Mouse (Mus musculus): ENCODE results near the gene Gla. TPM values are rescaled to one million over a fixed set of nuclear protein-coding genes. Genes with fewer than 3 reads are reported as not detected.

The Gla gene
- 5.9 and 6.4 TPM in 2 replicates for polyA plus RNA-seq (2015; fragmentation: Nextera tagmentation; extraction: Ambion mirVana)

DNA sequence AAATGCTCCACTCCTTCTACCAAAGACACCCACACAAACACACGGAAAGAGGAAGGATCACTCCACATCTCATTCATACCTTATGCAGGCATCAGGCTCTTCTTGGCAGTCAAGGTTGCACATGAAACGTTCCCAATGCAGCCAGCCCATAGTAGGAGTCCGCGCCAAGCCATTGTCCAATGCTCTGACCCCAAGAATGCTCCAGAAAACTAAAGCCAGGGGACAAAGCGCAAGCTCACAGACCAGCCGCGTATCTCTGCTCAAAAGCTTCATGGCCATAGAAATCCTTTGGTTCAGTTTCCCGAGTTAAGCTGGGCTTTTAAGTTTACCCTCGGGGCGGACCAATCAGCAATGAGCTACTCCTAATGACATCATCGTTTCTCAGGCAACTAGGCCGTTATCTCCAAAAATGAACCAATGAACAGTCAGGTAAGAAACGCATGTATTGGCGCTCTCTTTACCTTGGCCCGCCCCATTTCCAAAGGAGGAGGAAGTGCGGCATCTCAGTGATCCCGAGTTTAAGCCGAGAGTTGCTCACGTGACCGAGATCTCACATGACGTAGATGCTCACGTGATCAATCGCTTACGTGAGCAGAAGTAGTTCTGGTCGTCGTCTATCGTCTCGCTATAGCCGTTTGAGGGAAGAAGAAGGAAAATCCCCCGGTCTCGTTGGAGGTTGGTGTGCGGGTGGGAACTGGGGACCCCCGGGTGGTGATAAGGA lies at the start of gene Gla, which contains the start of gene Hnrnph2:
Gene Gla, minus strand, starts transcription at position 467 of the 721 bp plus-strand sequence.
Gene Hnrnph2, plus strand, starts transcription at position 521 of the 721 bp plus-strand sequence.

DNA sequence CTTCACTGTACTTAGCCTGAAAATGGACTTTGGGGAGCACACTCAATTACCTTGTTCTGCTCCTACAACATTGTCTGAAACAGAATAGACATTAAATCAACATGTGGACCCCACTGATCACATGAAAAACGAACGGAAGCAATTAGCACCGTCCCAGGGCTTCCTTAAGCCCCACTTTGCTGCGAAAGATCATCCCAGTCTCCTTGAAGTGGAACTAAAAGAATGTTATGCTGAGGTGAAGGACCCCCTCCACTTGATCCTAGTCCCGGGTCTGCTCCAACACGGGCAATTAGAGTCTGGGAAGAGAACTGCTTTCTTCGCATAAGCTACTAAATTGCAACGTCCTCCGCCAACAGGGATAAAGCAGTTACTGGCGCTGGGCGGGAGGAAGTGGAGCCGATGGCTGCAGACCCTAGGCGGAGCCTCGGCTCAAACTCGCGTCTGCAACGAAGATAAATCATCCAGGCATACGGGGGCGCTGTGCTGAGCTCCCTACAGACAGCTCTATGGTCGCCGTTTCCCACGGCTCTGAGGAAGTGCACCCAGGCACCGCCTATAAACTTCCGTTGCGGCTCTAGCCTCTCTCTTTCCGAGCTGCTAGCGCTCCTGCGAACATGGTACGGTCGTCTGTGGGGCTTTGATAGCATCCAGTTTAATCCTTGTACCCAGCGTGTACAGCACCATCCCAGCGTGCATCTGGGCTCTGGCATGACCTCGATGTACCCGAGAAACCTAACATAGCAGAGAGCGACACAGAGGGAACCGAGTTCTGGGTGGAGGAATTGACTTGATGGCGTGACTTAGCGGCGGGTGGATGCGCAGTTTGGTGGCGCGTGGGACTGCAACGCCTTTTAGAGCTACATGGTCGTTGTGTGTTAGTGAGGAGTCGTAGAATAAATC lies 15.6 kb downstream of the Gla start, which contains the start of gene Rpl36a:
Gene Rpl36a, plus strand, starts transcription at position 552 of the 900 bp plus-strand sequence.

DNA sequence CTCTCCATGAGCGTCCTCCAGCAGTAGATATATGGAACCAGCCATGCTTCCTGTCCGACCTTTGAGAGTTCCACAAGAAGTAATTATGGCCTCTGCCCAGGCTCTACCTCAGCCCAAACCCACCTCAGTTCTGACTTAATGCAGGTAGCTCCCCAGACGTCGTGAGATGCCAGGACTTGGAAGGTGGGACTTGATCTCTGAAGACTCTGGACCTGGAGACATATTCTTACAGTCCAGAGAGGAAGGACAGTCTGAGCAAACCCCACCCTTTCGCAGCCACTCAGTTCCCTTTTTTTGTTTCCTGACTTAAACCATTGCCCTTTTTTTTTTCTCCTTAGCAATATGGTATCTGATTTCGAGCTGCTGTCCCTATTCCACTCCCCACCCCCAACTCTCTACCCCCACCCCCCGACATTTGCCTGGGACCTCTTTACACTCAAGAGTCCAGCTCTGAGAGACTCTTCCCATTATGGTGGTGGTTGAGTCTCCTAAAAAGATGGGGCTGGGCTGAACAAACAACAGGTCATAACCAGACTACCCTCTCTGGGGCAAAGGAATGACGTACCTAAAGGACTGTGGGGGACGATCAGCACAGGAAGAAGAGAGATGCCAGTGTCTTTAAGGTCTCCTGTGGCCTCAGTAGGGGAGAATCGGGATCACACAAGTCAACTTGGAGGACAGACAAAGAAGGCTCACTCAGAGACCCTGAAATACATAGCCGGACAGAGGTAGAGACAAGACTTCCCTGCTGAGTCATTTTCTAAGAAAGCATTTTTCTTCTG lies 17.8 kb downstream of the Gla start, which contains the start of gene Btk:
Gene Btk, minus strand, starts transcription at position 683 of the 782 bp plus-strand sequence.

DNA sequence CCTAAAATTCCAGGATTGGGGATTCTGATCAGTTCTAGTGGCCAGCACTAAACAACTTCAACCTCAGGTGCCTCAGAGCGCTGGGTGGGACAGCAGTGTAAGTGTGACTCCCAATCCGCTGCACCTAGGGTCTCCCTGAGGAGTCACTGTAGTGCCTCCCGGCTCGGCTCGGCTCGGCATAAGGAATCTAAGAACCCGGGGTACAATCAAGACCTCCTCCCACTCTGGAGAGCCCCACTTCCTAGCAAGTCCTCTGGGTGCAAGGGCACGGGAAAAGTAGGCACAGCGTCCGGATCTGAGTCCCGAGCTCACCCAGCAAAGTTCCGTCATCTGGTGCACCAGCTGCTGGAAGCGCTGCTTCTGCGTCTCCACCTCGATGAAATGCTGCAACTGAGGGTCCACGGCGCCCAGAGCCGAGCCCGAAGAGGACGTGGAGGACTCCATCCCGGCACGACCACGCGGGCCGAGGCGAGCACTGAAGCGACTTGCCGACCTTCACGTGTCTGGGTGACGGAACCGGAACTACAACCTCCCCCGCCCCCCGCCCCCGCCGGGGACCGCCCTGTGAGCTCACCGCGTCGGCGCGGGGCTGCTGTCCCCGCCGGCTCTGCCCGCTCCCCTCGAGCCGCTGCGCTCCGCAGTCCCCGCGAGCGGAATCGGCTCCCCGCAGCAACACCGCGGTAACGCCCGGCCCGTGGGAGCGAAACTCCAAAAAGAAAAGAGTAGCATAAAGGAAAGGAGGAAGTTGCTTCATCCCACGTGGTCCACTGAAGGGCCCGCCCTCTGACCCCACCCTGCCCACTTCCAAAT lies 59.6 kb downstream of the Gla start, which contains the start of gene Timm8a1:
Gene Timm8a1, minus strand, starts transcription at position 721 of the 810 bp plus-strand sequence.

Other genes with a start within 250 kb of the Gla start
- gene Drp2, start 196.6 kb downstream of the Gla start, polyA plus RNA-seq (2015; fragmentation: Nextera tagmentation; extraction: Ambion mirVana) = 0.11 and 0.17 TPM in 2 replicates
- gene Taf7l, start 124.6 kb downstream of the Gla start, polyA plus RNA-seq (2015; fragmentation: Nextera tagmentation; extraction: Ambion mirVana) = not detected in 2 replicates
- gene Timm8a1, start 59.3 kb downstream of the Gla start, polyA plus RNA-seq (2015; fragmentation: Nextera tagmentation; extraction: Ambion mirVana) = 42.5 and 43.2 TPM in 2 replicates
- 0.93 and 2.5 TPM in 2 replicates for gene Btk, start 17.6 kb downstream of the Gla start, polyA plus RNA-seq (2015; fragmentation: Nextera tagmentation; extraction: Ambion mirVana)
- 380 and 391 TPM in 2 replicates for gene Rpl36a, start 15.5 kb downstream of the Gla start, polyA plus RNA-seq (2015; fragmentation: Nextera tagmentation; extraction: Ambion mirVana)
- 79.9 and 85.6 TPM in 2 replicates for gene Hnrnph2, start 54 bp upstream of the Gla start, polyA plus RNA-seq (2015; fragmentation: Nextera tagmentation; extraction: Ambion mirVana)
- 1.5 and 1.6 TPM in 2 replicates for gene Armcx4, start 85.4 kb upstream of the Gla start, polyA plus RNA-seq (2015; fragmentation: Nextera tagmentation; extraction: Ambion mirVana)
- gene Armcx1, start 116.8 kb upstream of the Gla start, polyA plus RNA-seq (2015; fragmentation: Nextera tagmentation; extraction: Ambion mirVana) = 17.7 and 22.6 TPM in 2 replicates
- gene Armcx6, start 150.3 kb upstream of the Gla start, polyA plus RNA-seq (2015; fragmentation: Nextera tagmentation; extraction: Ambion mirVana) = 6.0 and 6.1 TPM in 2 replicates
- gene Armcx3, start 155.5 kb upstream of the Gla start, polyA plus RNA-seq (2015; fragmentation: Nextera tagmentation; extraction: Ambion mirVana) = 41.4 and 50.7 TPM in 2 replicates
- gene Armcx2, start 208.1 kb upstream of the Gla start, polyA plus RNA-seq (2015; fragmentation: Nextera tagmentation; extraction: Ambion mirVana) = 22.7 and 25.9 TPM in 2 replicates

Measured in urinary bladder, postnatal 0 days (tissue).